Mouse (Mus musculus): ENCODE data around the gene Apof. TPM values are rescaled to one million over a fixed set of nuclear protein-coding genes. Genes with fewer than 3 reads are reported as not detected.

Apof gene
- total RNA-seq, 2 experiments from 2014 or later, result 13.3 to 76.4 TPM

DNA sequence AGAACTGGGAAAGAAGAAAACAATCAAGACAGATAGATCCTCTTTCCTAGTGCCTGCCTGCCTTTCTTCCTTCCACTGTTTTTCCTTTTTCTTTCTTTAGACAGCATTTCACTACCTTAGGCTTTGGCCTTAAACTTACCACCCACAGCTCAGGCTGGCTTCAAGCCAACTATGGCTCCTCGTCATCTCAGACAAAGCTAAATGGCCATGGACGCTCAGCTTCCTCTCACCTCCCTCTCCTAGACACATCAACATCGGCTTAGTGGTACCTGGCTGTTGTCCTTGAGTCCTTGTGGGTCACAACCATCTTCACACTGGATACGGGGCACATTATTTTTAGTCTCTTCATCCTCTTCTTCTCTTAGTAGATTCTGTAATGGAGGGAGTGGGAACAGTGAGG lies 28.8 kb downstream of the Apof start:
- no peak for DNase-seq (ENCODE audit: low spot score in 2 of 2)

DNA sequence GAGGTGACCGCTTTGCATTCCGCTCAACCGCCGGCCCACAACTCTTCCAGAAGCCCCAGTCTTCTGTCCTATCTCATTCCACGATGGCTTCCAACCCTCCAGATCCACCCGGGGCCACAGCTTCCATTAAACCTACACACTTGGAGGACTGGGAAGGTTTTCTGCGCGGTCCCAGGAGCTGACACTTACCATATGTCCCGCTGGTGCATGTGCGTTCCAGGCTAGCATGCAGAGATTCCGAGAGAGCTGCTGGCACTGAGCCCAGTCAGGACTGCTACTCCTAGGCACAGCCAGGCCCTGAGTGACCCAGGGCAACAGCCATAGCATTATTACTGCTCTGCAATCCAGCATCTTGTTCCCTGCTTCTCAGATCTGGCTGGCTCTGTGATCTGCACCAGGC lies 29.2 kb downstream of the Apof start:
- DNase-seq (ENCODE audit: low spot score in 2 of 2), result no peak

DNA sequence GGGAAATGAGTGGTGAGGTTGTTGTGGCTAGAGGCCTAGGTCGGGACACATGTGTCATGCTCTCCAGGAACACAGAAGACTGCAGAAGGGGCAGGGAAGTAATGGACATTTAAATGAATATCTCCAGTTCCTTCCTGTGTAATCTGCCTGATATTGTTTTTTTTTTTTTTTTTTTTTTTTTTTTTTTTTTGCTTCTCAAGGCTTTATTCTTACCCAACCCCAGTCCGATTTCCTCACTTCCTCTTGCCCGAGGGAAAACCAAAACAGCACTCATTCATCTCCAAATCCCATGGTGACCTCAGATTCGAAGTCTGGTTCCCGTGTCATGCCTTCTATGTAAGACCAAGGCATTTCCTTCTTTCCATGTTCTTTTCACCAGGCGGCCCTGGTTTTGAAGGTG lies 29.8 kb downstream of the Apof start:
- no peak for DNase-seq (ENCODE audit: low spot score in 2 of 2)

DNA sequence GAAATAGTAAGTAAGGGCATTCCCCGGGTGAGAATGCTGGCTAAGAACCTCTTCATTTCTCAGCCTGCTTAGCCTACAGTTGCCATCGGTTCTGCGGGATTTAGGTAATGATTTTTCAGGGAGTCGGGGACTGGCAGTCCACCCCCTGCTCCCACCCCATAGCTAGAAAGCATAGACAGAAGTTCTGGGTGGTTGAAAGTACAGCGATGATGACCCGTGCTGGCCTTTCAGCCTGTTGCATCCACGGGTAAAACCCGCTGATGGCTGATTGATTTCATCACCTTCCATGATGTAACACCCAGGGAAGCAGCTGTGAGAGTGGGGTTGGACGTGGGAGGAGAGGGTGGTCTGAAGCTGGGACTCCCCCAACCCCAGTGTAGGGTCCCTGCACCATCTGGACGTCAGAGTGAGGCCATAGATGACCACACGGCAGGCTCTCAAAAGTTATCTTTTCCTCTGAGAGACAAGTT lies 30.3 kb downstream of the Apof start, which contains the start of gene Il23a:
Il23a (minus strand) TSS at position 51 of the 470 bp plus-strand sequence.
- DNase-seq (ENCODE audit: low spot score in 2 of 2), result no peak

DNA sequence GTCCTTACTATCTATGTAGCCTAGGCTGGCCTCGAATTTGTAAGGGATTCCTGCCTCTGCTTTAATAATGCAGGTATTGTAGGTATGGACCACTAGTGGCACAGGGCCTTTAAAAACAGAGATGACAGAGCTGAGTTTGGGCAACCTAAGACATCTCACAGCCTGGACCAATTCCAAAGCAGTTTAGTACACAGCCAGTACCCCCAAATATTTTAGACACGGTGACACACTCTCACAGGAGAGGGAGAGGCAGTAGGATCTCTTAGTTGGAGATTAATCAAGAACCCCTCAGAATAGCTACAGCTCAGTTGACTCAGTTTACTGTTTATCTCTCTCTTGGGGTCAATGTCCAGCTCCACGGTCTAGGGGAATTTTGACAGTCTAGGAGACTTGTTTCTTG lies 33.9 kb downstream of the Apof start:
- DNase-seq (ENCODE audit: low spot score in 2 of 2), result no peak

DNA sequence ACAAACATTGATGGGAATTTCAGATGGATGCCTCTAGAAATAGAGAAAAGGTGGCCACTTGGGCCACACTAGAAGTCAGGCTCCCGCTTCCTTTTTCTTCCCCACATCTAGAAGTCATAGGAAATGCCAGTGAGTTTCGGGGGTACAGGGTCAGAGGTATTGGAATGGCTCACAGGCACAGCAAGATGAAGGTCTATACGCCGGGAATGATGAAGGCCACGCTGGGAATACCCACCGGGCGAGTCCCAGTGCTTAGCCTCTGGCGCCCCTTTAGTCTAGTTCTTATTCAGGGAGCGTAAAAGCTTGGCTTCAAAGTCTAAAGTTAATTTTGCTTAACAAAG lies 34.3 kb downstream of the Apof start:
- DNase-seq (ENCODE audit: low spot score in 2 of 2), result no peak

DNA sequence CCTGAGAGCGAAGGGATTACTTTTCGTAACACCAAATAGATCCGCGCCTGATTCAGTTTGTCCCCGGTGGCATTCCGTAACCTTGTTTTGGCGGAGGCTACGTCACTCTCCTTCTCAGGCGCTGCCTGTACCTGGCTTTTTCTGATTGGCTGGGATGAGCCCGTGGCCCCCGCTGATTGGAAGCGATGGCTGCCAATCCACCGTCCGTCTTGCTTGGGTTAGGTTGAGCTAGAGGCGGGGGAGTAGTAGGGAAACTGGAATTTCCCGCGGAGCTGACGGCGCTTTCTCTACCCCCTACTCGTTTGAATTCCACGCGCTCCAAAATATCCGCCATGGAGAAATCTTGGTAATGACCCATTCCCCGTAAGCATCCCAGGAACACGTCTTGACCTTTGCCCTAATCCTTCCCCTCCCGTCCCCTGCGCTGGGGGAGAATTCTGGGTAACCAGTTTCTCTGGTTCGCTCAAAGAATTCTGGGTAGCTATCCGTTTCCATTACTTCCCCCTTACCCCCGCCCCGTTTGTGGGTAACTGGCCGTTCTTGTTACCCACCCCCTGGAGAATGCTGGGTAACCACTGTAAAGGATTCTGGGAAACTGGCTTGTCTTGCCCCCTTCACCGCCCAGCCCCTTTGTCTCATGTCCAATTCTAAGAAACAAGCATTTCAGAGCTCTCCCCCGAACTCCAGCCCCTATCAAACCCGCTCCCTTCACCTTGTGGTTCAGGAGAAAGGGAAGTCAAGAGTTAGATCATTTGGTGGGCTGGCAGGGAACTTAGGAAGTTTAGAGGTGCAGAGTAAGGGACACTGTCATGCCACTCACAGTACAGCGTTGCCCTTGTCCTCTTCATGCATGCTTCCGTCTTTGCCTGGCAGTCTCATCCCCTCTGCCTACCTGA lies 34.9 kb downstream of the Apof start, which contains the start of gene Pan2:
Pan2 (plus strand) TSS at position 210 of the 896 bp plus-strand sequence.
- DNase-seq (ENCODE audit: low spot score in 2 of 2), result peak; percentile 98

DNA sequence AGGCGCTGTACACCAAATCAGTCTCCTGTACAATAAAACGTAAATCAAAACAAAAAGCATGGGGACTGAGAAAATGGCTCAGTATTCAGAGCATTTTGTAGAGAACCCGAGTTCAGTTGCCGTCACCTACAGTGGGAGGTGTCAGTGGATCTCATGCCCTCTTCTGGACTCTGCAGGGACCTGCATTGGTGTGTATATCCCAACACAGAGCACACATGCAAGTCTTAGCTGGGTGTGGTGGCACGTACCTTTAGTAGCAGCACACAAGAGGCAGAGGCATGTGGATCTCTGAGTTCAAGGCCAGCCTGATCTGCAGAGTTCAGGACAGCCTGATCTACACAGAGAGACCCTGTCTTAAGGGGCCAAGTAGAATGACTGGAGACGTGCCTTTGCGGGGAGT lies 41.2 kb downstream of the Apof start:
- no peak for DNase-seq (ENCODE audit: low spot score in 2 of 2)

DNA sequence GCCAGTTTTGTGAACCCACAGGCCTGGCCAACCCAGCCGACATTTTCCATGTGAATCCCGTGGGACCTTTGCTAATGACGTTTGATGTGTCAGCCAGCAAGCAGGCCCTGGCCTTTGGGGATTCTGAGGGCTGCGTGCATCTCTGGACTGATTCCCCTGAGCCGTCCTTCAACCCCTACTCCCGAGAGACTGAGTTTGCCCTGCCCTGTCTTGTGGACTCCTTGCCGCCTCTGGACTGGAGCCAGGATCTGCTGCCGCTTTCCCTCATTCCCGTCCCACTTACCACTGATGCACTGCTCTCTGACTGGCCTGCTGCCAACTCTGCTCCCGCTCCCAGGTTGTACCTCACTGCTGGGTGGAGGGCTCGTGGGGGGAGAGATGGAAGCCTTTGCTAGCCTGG lies 41.7 kb downstream of the Apof start:
- peak; percentile 22 to 30 for DNase-seq (ENCODE audit: low spot score in 2 of 2)

DNA sequence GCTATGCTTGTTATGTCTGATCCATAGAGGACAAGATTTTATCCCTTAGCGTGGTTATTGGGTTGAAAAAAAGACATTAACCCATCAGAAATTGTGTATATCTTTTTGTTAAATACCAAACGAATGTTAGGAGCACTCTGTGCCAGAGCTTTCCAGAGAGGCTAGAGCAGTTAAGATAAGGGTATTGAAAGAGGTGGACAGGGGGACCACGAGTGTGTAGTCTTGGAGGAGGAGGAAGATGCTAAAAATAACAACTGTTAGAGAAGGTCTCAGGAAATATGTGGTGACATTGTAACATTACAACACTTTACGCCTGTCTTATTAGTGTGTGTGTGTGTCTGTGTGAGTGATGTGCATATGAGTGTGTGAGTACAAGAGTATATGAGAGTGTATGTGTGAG lies 42.4 kb downstream of the Apof start:
- DNase-seq (ENCODE audit: low spot score in 2 of 2), result no peak

DNA sequence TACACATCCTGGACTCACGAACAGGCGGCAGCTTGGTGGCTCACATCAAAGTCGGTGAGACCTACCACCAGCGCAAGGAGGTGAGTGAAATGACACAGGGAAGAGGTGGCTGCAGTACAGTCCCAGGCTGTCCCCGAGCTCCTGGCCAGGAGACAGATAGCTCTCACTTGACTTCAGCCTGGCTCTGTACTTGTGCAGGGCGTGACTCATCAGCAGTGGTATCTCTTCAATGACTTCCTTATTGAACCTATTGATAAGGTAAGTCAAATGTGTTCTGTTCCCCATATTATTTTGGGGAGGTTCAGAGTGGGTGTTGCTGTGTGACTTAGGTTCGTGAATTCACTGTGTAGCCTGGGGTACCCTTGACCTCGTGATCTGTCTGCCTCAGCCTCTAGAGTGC lies 47.1 kb downstream of the Apof start:
- no peak for DNase-seq (ENCODE audit: low spot score in 2 of 2)

Other genes with a start within 250 kb of the Apof start
- 100 to 1,000 TPM; 823 to 829 TPM for gene Naca, start 233.1 kb upstream of the Apof start, total RNA-seq (2021)
- gene Ptges3, start 209.7 kb upstream of the Apof start, total RNA-seq (2021), result 100 to 1,000 TPM; 152 to 160 TPM
- 1,000 to 10,000 TPM; 2,157 to 2,362 TPM for gene Atp5b, start 185.4 kb upstream of the Apof start, total RNA-seq (2021)
- gene Baz2a, start 177.1 kb upstream of the Apof start, total RNA-seq (2021), result 10 to 100 TPM; 70.6 to 72.2 TPM
- gene Rbms2, start 88.4 kb upstream of the Apof start, total RNA-seq (2021), result 100 to 1,000 TPM in 1 of 2 experiments, 10 to 100 TPM in 1; 90.2 to 104 TPM
- gene Gls2, start 74.2 kb upstream of the Apof start, total RNA-seq (2021), result 1 to 10 TPM; 4.8 to 8.2 TPM
- 10 to 100 TPM; 23.2 to 25.9 TPM for gene Spryd4, start 56.9 kb upstream of the Apof start, total RNA-seq (2021)
- gene Mip, start 42.8 kb upstream of the Apof start, total RNA-seq (2021), result not detected
- 10 to 100 TPM; 28.4 to 34.0 TPM for gene Timeless, start 36.6 kb upstream of the Apof start, total RNA-seq (2021)
- gene Apon, start 14.6 kb upstream of the Apof start, total RNA-seq (2021), result 1 to 10 TPM in 1 of 2 experiments, not detected in 1; 4.7 TPM
- gene Stat2, start 1.9 kb downstream of the Apof start, total RNA-seq (2021), result 10 to 100 TPM; 41.5 to 45.9 TPM
- gene Il23a, start 30.1 kb downstream of the Apof start, total RNA-seq (2021), result not detected
- gene Pan2, start 34.7 kb downstream of the Apof start, total RNA-seq (2021), result 10 to 100 TPM; 43.6 to 45.3 TPM
- gene Cnpy2, start 53.8 kb downstream of the Apof start, total RNA-seq (2021), result 100 to 1,000 TPM; 178 to 188 TPM
- gene Cs, start 69.1 kb downstream of the Apof start, total RNA-seq (2021), result 100 to 1,000 TPM; 300 to 355 TPM
- gene Coq10a, start 100.3 kb downstream of the Apof start, total RNA-seq (2021), result 10 to 100 TPM; 48.3 to 62.1 TPM
- 10 to 100 TPM; 71.5 to 75.1 TPM for gene Ankrd52, start 108.4 kb downstream of the Apof start, total RNA-seq (2021)
- 10 to 100 TPM in 1 of 2 experiments, 1 to 10 TPM in 1; 5.7 to 13.2 TPM for gene Slc39a5, start 132.6 kb downstream of the Apof start, total RNA-seq (2021)
- 10 to 100 TPM; 69.5 to 72.7 TPM for gene Nabp2, start 142.8 kb downstream of the Apof start, total RNA-seq (2021)
- 10 to 100 TPM; 49.9 to 50.9 TPM for gene Rnf41, start 143.0 kb downstream of the Apof start, total RNA-seq (2021)
- gene Smarcc2, start 190.6 kb downstream of the Apof start, total RNA-seq (2021), result 100 to 1,000 TPM; 138 to 157 TPM
- 100 to 1,000 TPM; 703 to 716 TPM for gene Myl6, start 225.5 kb downstream of the Apof start, total RNA-seq (2021)
- gene Myl6b, start 230.0 kb downstream of the Apof start, total RNA-seq (2021), result 1 to 10 TPM; 6.8 to 8.2 TPM

Measured in adrenal gland, postnatal 4 days (tissue).